Mouse (Mus musculus) G1E (cell line): ENCODE data around the gene Wnt7b. TPM values are rescaled to one million over a fixed set of nuclear protein-coding genes. Genes with fewer than 3 reads are reported as not detected.

Source experiments
- ATAC-seq: 2 replicates; pipeline ENCODE4 v1.8.0; 2016; ENCODE audit warnings: mild to moderate bottlenecking; ENCODE audit not compliant: insufficient number of reproducible peaks, poor library complexity, low FRiP score, severe bottlenecking; ENCODE audit errors: extremely low read depth
- DNase-seq: peaks from one replicate; pipeline ENCODE4 v3.0.0; 2012; ENCODE audit warnings: low spot score
- H3K27me3 ChIP-seq: 2 replicates; pipeline ENCODE4 v1.6.1; 2012; ENCODE audit warnings: mild to moderate bottlenecking, low read length, inconsistent platforms; ENCODE audit not compliant: insufficient read depth
- H3K36me3 ChIP-seq: replicated peaks from 2 replicates; pipeline ENCODE3; 2012; ENCODE audit warnings: mild to moderate bottlenecking, inconsistent platforms
- H3K4me1 ChIP-seq: 2 replicates; pipeline ENCODE4 v1.6.1; 2012; ENCODE audit warnings: low read depth, low read length, inconsistent platforms, mixed read lengths; ENCODE audit not compliant: insufficient read depth
- H3K4me3 ChIP-seq: 2 replicates; pipeline ENCODE4 v1.5.1; 2012; ENCODE audit warnings: low read depth, mild to moderate bottlenecking, inconsistent platforms, low read length, moderate library complexity, mixed read lengths
- H3K9me3 ChIP-seq: replicated peaks from 2 replicates; pipeline ENCODE4 v1.6.1; 2012; ENCODE audit warnings: inconsistent platforms
- CTCF ChIP-seq: IDR thresholded peaks from 2 replicates; pipeline ENCODE4 v1.5.1; 2012; ENCODE audit warnings: low read depth, low read length, inconsistent platforms, mixed read lengths
- GATA1 ChIP-seq: IDR thresholded peaks from 2 replicates; pipeline ENCODE4 v1.6.1; 2012; ENCODE audit warnings: borderline replicate concordance, low read length, inconsistent platforms, mixed read lengths
- GATA2 ChIP-seq: IDR thresholded peaks from 2 replicates; pipeline ENCODE4 v1.6.1; 2012; ENCODE audit warnings: low read depth, low read length, inconsistent platforms, borderline replicate concordance
- POLR2AphosphoS5 ChIP-seq: IDR thresholded peaks from 2 replicates; pipeline ENCODE4 v1.6.1; 2012; ENCODE audit warnings: low read depth, low read length, inconsistent platforms; ENCODE audit not compliant: insufficient replicate concordance
- TAL1 ChIP-seq: conservative IDR thresholded peaks from 2 replicates; pipeline ENCODE4 v1.6.1; 2012; ENCODE audit warnings: low read depth, low read length, inconsistent platforms, mixed read lengths
- polyA plus RNA-seq: library from polyadenylated mRNA; stranded (reverse); fragments of >175 nt; gene quantifications from 2 replicates; pipeline ENCODE4 v1.2.3, GENCODE M21; 2012
- total RNA-seq, 2 experiments: library from RNA; stranded (forward) in 1 of 2; stranded (reverse) in 1 of 2; fragments of 200-1000 nt in 1 of 2; fragments of >200 nt in 1 of 2; fragmentation: Nextera tagmentation in 1 of 2; gene quantifications; 2 replicates each; pipeline ENCODE4 v1.2.3; 2014 to 2017

Wnt7b gene
- total and polyA plus RNA-seq, 3 experiments = 0.11 TPM; not detected in 2

DNA sequence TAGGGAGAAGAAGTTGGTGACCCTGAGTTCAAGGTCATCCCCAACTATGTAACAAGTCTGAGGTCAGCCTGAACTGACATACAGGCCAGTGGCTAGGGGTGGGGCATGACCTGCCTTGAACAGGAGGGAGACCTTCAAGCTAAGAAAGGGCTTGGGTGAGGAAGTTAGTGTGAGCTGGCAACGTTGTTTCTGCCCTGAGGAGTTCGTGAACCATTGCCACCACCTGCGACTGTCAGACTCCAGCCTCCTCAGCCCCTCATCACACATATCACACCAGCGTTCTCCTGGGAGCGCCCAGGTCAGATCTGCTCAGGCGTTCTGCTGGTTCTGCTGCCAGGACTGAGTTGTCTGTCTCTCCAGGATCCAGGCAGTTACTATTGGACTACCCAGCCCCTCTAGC is 20.5 kb upstream of the Wnt7b start:
- ATAC-seq (no peak), DNase-seq (no peak)
- Histone ChIP-seq H3K27me3 (peaks cover 8% of the 10 kb centered on the region), H3K36me3 (no peaks in the 10 kb centered on the region), H3K4me1 (no peaks in the 10 kb centered on the region), H3K4me3 (no peak overlapping the region), H3K9me3 (no peaks in the 10 kb centered on the region)
- TF ChIP-seq POLR2AphosphoS5 = no peak
- TF ChIP-seq CTCF = no peak
- TF ChIP-seq GATA1 = no peak
- no peak for TF ChIP-seq TAL1
- TF ChIP-seq GATA2 = no peak

DNA sequence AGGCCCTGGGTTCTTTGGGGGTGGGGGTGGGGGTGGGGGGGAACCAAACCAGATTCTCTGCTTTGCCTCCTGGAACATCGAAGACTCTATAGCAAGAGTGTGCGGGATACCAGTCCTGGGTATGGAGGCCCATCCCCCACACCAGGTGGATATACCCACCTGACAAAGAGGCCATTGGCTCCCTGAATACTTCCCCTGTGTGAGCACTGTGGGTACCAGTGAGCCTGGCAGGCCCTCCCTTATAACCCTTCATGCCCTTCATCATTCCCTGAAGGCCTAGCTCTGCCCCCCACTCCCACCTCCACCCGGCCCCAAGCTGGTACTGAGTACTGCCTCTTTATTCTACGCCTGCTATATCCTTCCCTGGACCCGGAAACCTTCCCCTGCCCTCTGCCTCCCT is 19.7 kb upstream of the Wnt7b start:
- ATAC-seq = no peak
- H3K27me3 ChIP-seq = peaks cover 8% of the 10 kb centered on the region
- TF ChIP-seq POLR2AphosphoS5 = no peak
- no peak for TF ChIP-seq GATA1
- TF ChIP-seq TAL1 = no peak
- TF ChIP-seq CTCF = no peak
- no peak for TF ChIP-seq GATA2

DNA sequence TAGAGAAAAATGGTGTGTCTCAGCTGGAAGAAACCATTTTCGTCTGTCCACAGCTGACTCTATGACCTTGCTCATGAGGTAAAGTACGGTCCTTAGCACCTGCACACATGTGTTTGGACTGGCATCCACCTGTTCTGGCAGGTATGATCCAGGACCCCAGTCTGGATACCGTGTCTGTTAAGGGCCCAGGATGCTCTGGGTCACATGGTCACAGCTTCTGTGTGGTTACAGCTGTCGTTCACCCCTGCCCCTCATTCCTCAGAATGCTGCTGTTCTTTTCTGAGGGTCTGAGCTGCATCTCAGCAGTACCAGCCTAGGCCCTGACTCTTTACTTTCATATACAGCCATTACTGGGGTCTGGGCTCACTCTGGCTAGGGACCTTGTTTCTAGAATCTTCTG is 18.9 kb upstream of the Wnt7b start:
- peaks cover 8% of the 10 kb centered on the region for H3K27me3 ChIP-seq
- TF ChIP-seq POLR2AphosphoS5 = no peak
- DNase-seq (no peak), ATAC-seq (no peak)
- H3K4me1 ChIP-seq = no peaks in the 10 kb centered on the region
- no peaks in the 10 kb centered on the region for H3K9me3 ChIP-seq
- no peaks in the 10 kb centered on the region for H3K36me3 ChIP-seq
- no peak overlapping the region for H3K4me3 ChIP-seq

More for the DNA sequence above, 19.7 kb upstream of the Wnt7b start:
- Histone ChIP-seq H3K4me1 (no peaks in the 10 kb centered on the region), H3K36me3 (no peaks in the 10 kb centered on the region), H3K9me3 (no peaks in the 10 kb centered on the region), H3K4me3 (no peak overlapping the region)
- DNase-seq = no peak

DNA sequence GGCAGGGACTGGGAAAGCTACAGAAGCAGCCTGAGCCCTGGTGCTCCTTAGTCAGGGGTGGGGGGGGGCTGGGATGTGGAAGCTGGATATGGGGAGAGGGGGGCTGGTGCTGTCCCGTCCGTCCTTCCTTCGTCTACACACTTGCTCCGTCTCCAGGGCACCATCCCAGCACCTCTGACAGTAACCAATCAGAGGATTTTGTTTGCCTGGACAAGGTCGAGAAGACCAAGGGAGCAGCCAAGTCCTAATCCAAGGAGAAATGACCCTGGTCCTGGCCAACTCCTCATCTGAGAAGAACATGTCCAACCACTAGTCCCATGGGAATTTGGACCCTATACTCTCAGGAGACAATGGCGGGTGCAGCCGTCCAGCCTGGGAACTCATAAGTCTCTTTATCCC is 18.4 kb upstream of the Wnt7b start:
- ATAC-seq (no peak), DNase-seq (no peak)
- Histone ChIP-seq H3K9me3 (no peaks in the 10 kb centered on the region), H3K4me3 (no peak overlapping the region), H3K27me3 (peaks cover 4% of the 10 kb centered on the region), H3K36me3 (no peaks in the 10 kb centered on the region), H3K4me1 (no peaks in the 10 kb centered on the region)
- TF ChIP-seq GATA2 = no peak
- TF ChIP-seq TAL1 = no peak
- no peak for TF ChIP-seq GATA1
- no peak for TF ChIP-seq POLR2AphosphoS5
- no peak for TF ChIP-seq CTCF

DNA sequence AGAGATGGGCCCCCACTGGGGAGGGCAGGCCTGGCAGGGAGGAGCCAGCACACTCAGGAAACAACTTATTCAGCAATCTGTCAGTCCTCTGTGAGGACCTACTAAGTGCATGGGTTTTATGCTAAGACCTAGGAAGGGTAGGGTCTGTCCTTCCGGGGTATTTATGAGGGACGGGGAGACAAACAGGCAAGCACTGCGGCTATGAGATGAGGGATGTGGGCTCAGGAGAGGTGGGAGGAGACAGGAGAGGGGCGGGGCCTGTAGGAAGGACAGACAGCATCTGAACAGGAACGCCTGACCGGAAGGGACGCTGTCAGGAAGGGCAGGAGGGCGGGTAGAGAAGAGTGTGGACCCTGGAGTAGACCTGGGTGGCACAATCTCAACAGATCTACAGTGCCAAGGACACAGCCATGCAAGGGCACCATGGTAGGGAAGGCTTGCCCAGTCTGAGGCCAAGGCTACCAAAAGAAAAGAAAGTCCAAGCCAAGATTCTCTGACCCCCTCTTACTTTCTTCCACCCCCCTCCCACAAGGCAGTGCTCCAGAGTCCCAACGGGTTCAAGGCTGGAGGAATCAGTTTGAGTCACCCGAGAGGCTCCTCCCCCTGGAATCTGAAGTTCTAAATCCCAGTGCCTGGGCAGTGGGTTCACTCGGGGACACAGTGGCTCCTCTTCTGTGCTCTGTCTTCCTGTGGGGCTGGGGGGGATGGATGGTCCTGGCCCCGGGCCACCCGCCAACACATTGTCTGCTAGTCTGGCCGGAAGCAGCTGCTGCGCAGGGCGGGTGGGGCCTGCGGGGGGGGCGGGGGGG is 17.8 kb upstream of the Wnt7b start:
- no peak for ATAC-seq
- no peak overlapping the region for H3K4me3 ChIP-seq
- TF ChIP-seq GATA2 = no peak
- TF ChIP-seq GATA1 = no peak
- no peak for TF ChIP-seq CTCF
- no peak for TF ChIP-seq POLR2AphosphoS5
- TF ChIP-seq TAL1 = no peak
- no peaks in the 10 kb centered on the region for H3K4me1 ChIP-seq
- no peak for DNase-seq
- H3K36me3 ChIP-seq = no peaks in the 10 kb centered on the region
- H3K9me3 ChIP-seq = no peaks in the 10 kb centered on the region
- no peaks in the 10 kb centered on the region; the same call in 1 of the 2 replicates for H3K27me3 ChIP-seq

DNA sequence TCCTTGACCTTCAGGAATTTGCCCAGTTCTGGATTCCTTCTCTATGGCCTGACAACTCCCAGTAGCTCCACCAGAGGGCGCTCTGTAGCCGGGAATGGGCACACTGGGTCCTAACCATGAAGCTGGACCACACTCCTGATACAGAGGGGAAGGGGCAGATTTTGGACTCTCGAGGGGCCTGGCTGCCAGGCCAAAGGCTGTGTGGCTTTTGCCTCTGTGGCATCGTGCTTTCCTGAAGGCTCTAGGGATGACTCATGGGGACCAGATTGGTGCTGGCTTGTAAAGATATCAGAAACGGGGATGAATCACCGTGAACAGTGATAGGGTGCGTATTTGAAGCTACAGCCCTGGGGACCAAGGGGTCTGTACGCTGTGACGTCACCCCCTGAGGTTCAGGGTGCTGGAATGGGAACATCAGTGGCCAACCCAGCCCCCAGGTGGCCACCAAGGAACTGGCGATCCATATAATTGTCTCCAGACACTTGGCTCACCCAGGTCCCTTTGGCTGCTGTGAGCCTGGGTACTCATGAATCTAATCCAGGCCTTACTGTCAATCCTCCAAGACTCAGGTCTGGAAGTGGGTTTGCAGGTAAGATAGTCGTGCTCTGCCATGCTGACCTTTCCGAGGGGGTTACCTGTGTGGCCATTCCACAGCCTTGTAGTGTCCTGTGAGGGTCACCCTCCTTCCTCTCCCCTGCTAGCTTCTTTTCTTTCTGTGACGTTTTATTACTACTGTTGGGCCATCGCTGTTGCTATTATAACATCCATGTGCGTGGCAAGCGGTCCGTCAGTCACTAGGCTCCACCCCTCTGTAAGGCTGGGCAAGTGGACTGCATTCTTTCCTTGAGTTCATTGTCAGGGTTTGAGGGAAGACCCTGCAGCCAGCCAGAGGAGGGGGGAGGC is 17.0 kb upstream of the Wnt7b start:
- H3K9me3 ChIP-seq = no peaks in the 10 kb centered on the region
- H3K4me3 ChIP-seq = no peak overlapping the region
- H3K4me1 ChIP-seq = no peaks in the 10 kb centered on the region
- no peaks in the 10 kb centered on the region; the same call in 1 of the 2 replicates for H3K27me3 ChIP-seq
- TF ChIP-seq TAL1 (no peak), CTCF (peak; percentile 84)
- no peaks in the 10 kb centered on the region for H3K36me3 ChIP-seq
- DNase-seq = peak; percentile 60
- peak; percentile 45; the same call in 1 of the 2 replicates for ATAC-seq

DNA sequence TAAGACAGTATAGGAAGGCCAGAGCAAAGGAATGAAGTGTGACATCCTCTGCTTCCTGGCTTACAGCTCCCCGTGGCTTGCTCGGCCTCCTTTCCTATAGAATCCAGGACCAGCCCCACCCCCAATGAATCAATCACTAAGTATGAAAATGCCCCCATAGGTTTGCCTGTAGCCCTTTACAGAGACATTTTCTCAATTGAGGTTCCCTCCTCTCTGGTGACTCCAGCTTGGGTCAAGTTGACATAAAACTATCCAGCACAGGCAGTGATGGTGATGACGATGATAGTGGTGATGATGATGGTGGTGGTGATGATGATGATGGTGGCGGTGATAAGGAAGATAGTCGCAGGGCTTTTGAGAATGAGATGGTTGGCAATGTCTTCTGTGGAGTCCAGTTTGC is 16.2 kb upstream of the Wnt7b start:
- TF ChIP-seq TAL1 (no peak), GATA2 (no peak), POLR2AphosphoS5 (no peak), GATA1 (no peak), CTCF (no peak)
- H3K4me3 ChIP-seq = no peak overlapping the region

More for the DNA sequence above, 16.2 kb upstream of the Wnt7b start:
- Histone ChIP-seq H3K27me3 (no peaks in the 10 kb centered on the region; the same call in none of the 2 replicates), H3K4me1 (no peaks in the 10 kb centered on the region), H3K9me3 (no peaks in the 10 kb centered on the region), H3K36me3 (no peaks in the 10 kb centered on the region)
- DNase-seq (no peak), ATAC-seq (no peak)
